Mouse (Mus musculus): ENCODE measurements around the gene Zscan20.

The Zscan20 gene

GRCm38 (mm10) chr4:128609925-128610402 lies at the start of gene Zscan20:
Gene Zscan20, minus strand, starts transcription at chr4:128610098.
- peak; percentile 98 to 99 for DNase-seq (ENCODE audit: inconsistent age in 2 of 2, low spot score in 1 of 2)

DNA sequence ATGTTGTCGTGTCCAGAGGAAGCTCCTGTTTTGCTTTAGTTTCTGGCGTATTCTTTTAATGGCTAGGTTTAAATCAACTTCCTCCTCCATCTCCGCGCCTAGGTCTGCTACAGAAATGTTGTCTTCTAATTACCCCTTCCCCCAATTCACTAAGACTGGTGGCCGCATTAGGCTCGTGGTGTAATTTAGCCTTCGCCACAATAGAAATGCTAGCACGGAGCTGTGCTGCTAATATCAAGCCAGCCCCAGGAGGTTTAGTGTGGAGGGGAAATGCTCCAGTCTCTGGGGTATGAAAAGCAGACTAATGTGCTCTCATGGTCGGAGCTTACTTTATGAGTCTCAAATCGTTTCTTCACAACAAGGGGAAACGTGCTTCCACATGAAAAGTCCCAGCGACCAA lies 45.5 kb upstream of the Zscan20 start:
- DNase-seq (ENCODE audit: inconsistent age in 2 of 2, low spot score in 1 of 2), result no peak

- peak; percentile 96 to 98 for DNase-seq (ENCODE audit: inconsistent age in 2 of 2, low spot score in 1 of 2)
Observed at GRCm38 (mm10) chr4:128654505-128655381, 44.8 kb upstream of the Zscan20 start, which contains the start of gene Phc2. Gene Phc2, plus strand, starts transcription at chr4:128654702.

DNA sequence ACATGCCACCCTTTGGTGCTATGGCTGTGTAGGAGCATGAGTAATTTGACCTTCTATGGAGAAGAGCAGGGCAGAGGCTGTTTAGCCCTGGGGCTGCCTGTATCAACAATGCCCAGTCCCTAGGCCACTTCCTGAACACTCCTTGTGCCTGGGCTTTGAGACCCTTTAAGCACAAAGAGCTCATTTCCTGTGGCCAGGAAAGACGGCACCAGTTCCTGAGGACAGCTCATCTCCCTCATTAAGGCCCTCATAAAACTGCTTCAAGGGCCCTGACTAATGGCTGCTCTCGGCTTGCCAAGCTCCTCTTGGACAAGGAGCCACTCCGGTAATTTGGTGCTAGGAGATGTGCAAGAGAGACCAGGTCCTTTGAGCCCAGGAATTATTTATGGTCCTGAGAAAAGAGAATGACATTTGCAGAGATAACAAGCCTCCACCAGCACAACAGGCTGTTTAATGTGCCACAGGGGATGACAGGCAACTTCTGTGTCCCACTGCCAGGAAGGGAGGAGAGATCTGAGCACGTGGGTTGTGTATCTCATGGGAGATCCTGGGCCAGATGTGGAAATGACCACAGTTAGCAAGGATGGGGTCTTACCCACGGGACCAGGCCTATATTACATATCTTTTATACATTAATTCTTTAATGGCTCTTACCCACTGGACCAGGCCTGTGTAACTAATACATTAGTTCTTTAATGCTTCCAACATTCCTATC lies 42.8 kb upstream of the Zscan20 start:
- DNase-seq (ENCODE audit: inconsistent age in 2 of 2, low spot score in 1 of 2), result peak; percentile 52 to 82

GRCm38 (mm10) chr4:128651530-128651929 lies 41.6 kb upstream of the Zscan20 start:
- no peak for DNase-seq (ENCODE audit: inconsistent age in 2 of 2, low spot score in 1 of 2)

DNA sequence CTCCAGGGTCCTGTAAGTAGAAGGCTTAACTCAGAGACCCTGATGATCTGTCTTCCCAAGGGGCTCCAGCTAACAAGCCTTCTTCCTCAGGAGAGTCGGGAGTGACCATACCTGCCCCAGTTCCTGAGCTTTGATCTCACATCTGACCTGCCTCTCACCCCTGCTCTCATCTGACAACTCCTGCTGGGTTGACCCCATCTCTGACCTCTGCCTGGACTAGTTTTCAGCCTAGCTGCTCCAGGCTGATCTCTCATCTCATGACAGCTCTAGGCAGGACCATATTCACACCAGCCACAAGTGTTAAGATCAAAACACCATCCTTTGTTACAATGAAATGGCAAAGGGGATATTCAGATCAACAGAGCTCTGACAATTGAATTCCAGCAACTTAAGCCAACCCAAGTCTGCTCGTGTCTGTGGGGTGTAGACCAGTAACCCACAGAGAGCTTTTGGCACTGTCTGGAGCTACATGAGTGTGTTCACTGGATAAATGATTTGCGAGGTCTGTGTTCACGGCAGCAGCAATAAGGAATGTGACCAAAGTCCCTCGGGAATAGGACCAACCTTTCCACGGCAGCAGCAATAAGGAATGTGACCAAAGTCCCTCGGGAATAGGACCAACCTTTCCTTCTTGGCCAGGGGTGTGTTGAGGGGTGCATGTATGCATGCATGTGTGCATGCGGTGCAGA lies 38.8 kb upstream of the Zscan20 start:
- no peak for DNase-seq (ENCODE audit: inconsistent age in 2 of 2, low spot score in 1 of 2)

GRCm38 (mm10) chr4:128646762-128647161 lies 36.9 kb upstream of the Zscan20 start:
- DNase-seq (ENCODE audit: inconsistent age in 2 of 2, low spot score in 1 of 2), result no peak

- no peak for DNase-seq (ENCODE audit: inconsistent age in 2 of 2, low spot score in 1 of 2)
Observed at GRCm38 (mm10) chr4:128645896-128646295, 36.0 kb upstream of the Zscan20 start.

DNA sequence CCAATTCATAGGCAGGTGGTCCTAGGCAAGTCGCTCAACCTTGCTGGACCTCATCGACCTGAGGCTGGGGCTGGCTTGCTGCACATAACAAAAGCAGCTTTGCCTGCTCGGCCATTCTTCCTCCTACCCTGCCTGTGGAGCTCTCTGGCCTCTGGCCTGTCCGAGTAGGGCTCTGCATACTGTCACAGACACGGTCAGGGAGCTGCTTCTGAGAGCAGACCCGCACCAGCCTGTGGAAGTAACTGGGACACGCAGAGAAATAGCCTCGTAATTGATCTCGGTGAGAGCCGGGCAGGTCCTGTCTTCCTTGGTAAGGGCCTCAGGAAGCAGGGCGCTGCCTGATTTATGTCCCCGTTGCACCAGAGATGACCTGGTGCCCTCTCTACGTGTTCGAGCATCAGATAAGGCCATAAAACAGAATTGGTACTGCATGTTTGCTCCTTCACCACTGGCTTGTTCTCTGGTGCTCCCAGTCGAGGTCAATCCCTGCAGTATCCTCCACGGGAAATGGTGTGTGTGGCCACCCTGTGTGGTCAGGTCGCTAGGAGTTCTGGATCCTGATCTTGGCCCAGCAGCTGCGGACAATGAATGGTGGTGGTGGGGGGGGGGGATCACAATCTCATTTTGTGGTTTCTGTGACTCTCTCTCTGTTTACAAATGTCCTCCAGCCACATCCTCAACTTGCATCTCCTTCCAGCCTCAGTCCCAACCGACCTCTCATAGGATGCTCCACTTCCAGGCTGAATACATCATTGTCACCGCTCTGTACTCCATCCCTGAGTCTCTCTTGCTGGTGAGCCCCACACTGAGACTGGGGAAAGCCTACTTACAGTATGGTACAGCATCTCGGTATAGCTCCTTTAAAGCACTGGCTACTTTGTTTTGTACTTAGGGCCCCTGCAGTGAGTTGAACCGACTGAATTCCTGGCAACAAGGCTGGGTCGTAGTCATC lies 32.1 kb upstream of the Zscan20 start:
- DNase-seq (ENCODE audit: inconsistent age in 2 of 2, low spot score in 1 of 2), result no peak

- no peak for DNase-seq (ENCODE audit: inconsistent age in 2 of 2, low spot score in 1 of 2)
Observed at GRCm38 (mm10) chr4:128638265-128638923, 28.5 kb upstream of the Zscan20 start.

GRCm38 (mm10) chr4:128637250-128637649 lies 27.4 kb upstream of the Zscan20 start:
- DNase-seq (ENCODE audit: inconsistent age in 2 of 2, low spot score in 1 of 2), result no peak

DNA sequence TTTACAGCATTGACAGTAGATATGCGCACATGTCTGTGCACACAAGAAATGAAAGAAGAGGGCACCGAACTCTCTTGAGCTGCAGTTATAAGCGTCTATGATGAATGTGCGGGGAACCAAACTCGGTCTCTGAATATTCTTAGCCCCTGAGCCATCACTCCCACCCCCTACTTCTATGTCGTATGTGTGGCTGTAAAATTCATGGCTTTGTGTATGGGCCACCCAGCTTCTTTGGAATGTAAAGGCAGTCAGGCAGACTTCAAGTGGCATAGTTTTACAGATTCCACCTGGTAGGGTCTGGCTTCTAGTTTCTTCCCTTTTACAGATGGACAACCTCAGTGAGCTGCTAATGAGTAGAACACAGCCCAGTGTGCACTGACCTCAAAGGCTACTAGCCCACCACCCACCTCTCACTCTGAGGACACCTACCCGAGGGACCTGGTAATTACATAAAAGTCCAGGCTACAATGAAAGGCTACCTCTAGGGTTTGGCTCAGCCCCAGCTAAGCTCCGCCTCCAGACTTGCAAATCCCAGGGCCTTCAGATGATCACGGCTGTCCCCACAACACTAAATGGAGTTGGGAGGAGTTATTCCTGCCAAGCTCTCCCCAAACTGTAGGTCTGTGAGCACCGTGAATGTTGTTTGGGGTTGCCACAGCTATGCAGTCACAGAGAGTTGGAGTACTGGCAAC lies 26.1 kb upstream of the Zscan20 start:
- peak; percentile 58 to 79 for DNase-seq (ENCODE audit: inconsistent age in 2 of 2, low spot score in 1 of 2)

GRCm38 (mm10) chr4:128635451-128635850 lies 25.6 kb upstream of the Zscan20 start:
- DNase-seq (ENCODE audit: inconsistent age in 2 of 2, low spot score in 1 of 2), result peak; percentile 58 to 81

DNA sequence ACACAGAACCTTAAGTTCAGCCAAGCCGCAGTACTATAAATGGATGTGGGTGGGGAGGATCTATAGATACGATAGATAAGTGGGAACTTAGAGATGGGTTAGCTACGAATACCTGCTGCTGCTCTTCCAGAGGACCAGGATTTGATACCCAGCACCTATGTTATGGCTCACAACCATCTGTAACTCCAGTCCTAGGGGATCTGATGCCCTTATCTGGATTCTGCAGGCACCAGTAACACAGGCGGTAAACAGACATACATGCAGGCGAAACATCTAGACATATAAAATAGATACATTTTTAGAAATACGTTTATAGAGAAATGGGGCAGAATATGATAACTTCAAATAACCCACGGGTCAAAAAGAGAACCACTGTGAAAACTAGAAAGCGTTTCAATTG lies 11.2 kb upstream of the Zscan20 start:
- no peak for DNase-seq (ENCODE audit: inconsistent age in 2 of 2, low spot score in 1 of 2)

DNA sequence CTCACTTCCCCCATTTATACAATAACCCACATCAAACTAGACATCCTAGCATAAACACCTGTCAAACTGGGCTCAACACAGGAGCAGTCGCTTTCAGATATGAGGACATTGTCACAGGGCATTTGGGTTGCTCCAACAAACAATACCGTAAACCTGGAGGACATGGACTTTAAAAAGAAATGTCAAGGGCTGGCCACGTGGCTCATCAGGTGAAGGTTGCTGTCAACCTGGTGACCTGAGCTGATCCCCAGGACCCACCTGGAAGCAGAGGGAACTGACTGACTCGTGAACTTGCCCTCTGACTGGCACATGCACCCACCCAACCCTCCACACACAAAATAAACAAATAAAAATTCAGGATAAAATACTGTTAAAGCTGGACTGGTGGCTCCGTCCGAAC lies 10.7 kb upstream of the Zscan20 start:
- no peak for DNase-seq (ENCODE audit: inconsistent age in 2 of 2, low spot score in 1 of 2)

DNA sequence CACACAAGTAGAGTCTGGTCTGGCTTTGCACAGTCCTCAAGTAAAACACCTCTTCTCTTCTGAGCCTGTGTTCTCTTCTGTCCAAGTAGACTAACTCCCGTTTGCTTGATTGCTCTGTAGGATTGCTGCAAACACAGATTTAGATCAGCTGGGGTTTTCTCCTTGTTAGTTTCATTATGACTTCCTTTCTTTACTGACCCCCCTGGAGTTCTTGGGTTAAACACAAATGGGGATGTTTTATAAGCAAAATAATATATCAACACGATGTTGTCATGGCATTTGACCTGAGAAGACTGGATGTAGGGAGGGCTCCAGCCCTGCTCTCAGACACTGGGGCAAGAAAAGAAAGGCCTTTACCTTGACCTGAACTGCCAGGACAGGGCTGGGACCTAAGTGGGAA lies 9.1 kb upstream of the Zscan20 start:
- DNase-seq (ENCODE audit: inconsistent age in 2 of 2, low spot score in 1 of 2), result peak in 1 of 2 experiments; percentile 43

- DNase-seq (ENCODE audit: inconsistent age in 2 of 2, low spot score in 1 of 2), result no peak
Observed at GRCm38 (mm10) chr4:128618246-128618911, 8.5 kb upstream of the Zscan20 start, which contains the start of gene Tlr12. Gene Tlr12, minus strand, starts transcription at chr4:128618619.

DNA sequence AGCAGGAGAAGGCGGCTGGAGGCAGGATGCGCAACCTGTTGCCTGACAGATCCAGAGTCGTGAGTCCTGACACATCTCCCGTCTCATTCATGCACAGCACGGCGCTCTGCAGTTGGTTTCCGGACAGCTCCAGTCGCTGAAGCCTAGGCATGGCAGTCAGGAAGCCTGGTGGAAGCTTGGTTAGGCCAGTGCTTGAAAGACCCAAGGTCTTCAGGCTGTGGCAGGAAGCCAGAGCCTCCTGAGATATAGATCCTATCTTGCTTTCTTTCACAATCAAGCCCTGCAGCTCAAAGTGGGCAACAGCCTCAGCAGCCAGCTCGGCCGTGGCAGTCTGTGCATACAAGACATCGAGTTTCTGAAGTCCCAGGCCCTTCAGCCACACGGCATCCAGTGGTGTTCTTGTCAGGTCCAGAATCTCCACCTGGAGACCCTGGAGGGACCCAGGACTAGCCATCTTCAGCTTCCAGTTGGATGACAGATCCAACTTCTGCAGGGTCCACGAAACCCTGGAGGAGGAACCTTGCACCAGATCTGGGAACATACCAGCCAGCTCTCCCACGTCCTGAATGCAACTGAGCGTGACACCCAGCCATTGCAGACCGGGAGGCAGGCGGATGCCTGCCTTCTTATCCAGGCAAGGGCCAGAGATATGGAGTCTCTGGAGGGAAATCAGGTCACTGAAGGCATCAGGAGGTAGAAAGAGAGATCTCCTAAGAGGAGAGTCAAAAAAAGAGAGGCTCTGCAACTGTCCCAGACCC lies 7.6 kb upstream of the Zscan20 start:
- DNase-seq (ENCODE audit: inconsistent age in 2 of 2, low spot score in 1 of 2), result peak; percentile 46 to 68

All from adrenal gland, adult (tissue).